Mouse (Mus musculus) MN1 (cell line): ENCODE results near the gene Rtn3.

ENCODE experiments used
- DNase-seq: peaks from one replicate; pipeline ENCODE4 v3.0.0-alpha.2; 2016; ENCODE audit warnings: low spot score

The Rtn3 gene

GRCm38 (mm10) chr19:7382248-7382902, 100.7 kb downstream of the Rtn3 start:
- peak; percentile 59 for DNase-seq

- no peak for DNase-seq
These were observed 101.2 kb downstream of the Rtn3 start for GRCm38 (mm10) chr19:7381906-7382247.

GRCm38 (mm10) chr19:7377639-7378038, 105.4 kb downstream of the Rtn3 start:
- no peak for DNase-seq
